Mouse (Mus musculus) left cerebral cortex, adult 9 months (tissue): ENCODE results near the gene Suco.

Experiments
- DNase-seq, 2 experiments: peaks; one replicate each; pipeline ENCODE4 v3.0.0; 2022; ENCODE audit warnings: low spot score in 2 of 2

The Suco gene

DNA sequence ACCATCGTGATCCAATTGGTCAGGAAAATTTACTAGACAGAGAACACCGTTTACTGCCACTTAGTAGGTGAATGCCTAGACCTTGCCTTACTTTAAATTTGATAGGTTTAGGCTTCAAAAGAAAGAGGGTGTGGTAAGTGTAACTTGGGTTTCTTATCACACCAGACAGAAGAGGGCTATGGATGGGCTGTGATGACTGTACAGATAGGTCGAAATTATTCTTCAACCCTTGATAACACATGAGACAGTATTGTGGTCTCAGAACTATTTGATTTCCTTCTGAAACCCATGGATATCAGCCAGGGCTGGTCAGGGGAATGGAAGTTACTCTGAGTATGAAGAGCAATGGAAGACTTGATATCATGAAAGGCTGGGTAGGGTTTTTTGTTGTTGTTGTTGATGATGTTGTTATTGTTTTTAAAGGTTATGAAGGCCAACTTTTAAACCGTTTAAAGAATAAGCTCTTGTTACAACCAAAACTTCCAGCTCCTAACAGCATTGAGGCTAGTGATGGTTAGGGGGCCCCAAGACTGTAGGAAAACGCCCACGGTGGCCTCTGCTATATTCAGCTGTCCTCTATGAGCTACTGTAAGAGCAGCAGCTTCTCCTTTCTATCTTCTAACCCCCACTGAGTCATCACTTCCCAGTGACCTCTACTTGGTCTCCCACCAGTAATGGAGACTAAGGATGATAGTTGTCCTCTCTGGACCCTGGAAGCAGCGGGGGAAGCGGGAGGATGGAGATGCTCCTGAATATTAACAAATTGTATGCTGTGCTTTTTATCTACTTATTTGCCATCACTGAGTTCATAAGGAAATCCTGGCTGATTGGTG lies 84.4 kb downstream of the Suco start:
- DNase-seq = no peak

DNA sequence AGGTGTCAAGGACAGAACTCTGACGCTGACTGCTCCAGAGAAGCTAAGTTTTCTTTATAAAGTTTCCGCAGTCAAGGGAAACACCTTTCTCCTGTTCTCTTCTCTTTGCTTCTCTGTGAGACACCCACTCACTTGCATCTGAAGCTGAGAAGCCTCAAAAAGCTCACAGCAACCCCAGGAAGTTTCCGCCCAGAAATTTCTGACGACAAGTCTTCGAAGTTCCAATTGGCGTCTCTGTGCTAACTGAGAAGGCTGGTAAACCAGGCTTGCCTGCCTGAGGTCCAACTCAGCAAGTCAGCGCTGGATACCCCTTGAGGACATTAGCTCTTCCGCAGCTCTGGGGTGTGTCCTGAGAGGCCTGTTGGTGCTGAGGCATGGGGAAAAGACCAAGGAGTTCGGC lies 88.1 kb downstream of the Suco start, which contains the start of gene Fasl:
Fasl (minus strand) TSS at position 157 of the 400 bp plus-strand sequence.
- DNase-seq = no peak

DNA sequence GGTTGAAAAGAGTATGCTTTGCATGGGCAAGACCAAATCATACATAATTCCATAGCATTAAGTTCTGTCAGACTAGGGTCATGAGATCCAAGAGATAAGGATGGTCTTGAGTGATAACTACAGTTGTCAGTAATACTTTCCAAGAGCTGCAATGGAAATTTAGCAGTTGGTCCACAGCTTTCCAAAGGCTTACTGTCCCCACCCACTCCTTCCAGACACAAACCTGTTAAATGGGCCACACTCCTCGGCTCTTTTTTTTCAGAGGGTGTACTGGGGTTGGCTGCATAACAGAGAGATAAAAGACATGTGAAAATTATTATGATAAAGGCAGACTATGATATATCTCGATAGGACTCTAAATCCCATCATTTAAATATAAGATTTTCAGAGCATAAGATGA lies 93.8 kb downstream of the Suco start:
- no peak for DNase-seq

DNA sequence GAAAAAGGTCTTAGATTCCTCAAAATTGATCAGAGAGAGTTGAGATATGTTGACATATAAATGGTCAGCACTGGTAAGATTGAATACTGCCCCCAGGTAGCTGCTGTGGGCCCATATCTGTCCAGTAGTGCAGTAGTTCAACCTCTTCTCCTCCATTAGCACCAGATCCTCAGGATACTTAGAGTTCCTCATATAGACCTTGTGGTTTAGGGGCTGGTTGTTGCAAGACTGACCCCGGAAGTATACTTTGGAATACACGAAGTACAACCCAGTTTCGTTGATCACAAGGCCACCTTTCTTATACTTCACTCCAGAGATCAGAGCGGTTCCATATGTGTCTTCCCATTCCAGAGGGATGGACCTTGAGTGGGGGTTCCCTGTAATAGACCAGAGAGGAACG lies 94.9 kb downstream of the Suco start:
- no peak for DNase-seq

DNA sequence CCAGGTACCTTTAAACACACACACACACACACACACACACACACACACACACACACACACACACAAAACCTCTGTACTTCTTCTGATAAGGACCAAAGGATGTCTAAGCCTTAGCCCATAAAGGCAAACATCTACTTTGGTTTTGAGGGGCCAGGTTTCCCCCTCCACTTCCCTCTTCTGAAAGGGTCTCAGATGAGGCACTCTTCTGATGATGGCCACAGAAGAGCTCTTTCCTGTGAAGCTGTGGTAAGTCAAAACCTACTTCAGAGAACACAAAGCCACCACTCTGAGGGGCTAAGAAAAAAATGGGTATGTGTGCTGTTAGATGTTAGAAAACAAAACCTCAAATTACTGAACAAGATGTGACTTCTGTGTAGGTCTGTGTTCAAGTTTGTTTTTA lies 97.4 kb downstream of the Suco start:
- DNase-seq = no peak

DNA sequence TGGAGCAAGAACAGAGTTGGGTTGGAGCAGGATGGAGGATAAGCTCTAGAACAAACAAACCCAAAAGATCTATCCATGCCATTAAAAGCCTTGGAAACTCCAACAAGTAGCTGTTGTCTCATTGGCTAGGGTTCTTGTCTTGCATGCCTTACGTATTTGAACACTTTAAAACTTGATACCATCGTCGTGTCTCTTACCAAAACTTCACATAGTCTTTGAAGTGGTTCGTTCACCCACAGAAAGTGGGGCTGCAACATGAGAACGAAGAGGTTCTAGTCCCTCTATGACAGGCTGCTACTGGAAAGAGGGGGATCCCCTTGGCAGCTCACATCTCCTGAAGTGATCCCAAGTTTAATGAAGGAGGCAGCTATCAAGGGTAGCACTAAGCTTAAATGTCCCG lies 101.3 kb downstream of the Suco start:
- no peak for DNase-seq

DNA sequence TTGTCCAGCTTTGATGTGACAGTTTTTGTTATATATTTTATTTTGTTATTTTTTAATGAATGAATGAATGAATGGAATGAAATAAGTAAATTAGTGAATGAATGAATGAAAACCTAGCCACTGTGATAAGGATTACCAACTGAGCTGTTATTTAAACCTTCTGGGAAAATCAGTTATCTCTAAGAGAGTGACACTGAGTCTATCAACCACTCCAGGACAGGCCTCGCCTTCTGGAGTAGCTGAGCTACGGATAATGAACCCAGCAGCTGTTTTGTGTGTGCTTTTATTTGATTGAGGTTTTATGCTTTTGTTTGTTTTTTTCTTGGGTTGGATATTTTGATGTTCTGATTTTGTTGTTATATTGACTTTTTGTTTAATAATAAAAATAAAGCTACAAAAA lies 105.2 kb downstream of the Suco start:
- DNase-seq = no peak

DNA sequence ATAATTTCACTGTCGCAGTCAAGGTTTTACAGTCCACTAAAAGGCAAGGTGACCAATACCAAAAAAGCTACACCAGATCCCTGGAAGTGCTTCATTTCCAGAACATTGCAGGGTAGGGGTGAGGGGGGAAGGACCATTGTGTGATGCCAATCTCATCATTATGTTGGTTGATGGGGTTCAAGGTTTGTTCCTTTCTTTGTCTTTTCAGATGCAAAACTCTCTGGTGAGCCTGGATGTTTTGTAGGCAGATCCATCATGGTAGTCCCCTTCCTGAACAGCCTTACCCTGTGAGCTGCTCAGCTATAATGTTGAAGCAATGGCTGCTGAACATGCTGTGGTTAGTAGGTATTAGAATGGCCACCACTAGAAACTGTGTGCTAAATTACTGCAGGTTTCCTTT lies 107.2 kb downstream of the Suco start:
- no peak for DNase-seq

DNA sequence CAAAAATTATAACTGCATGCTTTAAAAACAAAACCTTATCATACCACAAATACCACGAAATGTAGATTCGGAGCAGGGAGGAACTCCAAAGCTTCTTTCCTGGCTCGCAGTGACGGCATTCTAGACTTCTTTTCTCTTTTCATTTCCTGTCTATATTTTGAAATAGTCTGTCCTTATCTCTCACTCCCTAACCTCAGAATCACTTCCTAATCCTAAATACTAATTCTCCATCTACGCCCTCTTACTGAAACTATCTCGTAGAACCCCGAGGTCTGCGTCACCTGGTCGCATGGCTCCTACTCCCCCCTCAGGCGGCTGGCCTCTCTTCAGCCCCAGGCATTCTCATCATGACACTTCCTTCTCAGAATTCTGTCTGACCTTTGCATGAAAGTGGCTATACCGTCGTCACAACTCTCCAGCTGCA lies 109.4 kb downstream of the Suco start:
- DNase-seq = no peak

DNA sequence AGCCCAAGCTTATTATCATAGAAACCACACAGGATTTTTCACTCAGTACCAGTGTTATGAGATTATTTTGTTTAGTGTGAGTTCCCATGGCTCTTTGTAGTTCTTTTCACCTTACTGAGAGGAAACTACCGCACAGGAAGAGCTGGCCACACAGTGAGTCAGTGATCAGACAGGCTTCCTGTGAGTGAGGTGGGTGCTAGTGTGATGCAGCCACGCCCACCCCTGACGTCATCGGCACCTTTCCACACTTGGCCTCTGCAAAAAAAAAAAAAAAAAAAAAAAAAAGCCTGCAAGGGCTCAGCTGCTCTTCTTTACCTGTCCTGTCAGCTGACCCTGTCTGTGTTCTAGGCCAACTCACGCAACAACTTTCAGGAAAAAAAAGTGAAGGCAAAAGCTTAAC lies 109.8 kb downstream of the Suco start:
- no peak for DNase-seq
